In the genomic region with DNA sequence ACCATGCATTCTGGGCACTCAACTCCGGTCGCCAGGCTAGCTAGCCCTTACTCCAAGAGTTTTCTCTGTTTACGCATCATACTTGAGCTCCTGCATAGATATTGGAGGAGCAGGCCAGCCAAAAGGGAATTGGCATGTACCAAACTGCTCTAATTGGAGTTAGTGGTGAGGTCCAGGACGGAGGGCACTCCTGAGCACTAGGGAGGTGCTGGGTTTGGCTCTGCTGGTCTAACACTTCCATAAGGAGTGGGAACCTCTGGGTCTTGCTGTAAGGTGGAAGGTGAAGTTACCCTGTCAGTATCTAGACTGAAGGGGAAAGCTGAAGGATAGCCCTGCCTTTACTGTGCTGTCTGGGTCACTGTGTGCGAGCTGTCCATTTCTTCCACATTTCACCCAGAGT, we compare ENCODE assay signal across 13 mouse cellular contexts.
"Had no signal": no experiment of that assay in that cellular context is flagged by ENCODE, and none has a peak within 500 bp of the region (broad histone marks: within the 10 kb centered on the region; RNA-seq: fewer than 3 reads in every experiment).

No protein-coding gene starts in this region.

- DNase-seq: kidney, postnatal 14 days; lung, adult 2 months; lung, postnatal 36 days; right cerebral cortex, postnatal 14 days; thymus, postnatal 36 days had no signal

- H3K36me3 ChIP-seq: liver, embryonic 15.5 days; midbrain, embryonic 13.5 days; neural tube, embryonic 12.5 days; stomach, embryonic 15.5 days had no signal

- ATAC-seq: lung, postnatal 0 days; midbrain, embryonic 13.5 days had no signal

- H3K9ac ChIP-seq: liver, embryonic 15.5 days; midbrain, embryonic 13.5 days; neural tube, embryonic 12.5 days; stomach, embryonic 15.5 days had no signal

- H3K4me1 ChIP-seq: neural tube, embryonic 12.5 days had no signal

- H3K4me3 ChIP-seq: left cerebral cortex, adult 2 months; limb, embryonic 10.5 days; liver, embryonic 15.5 days; midbrain, embryonic 13.5 days; neural tube, embryonic 12.5 days; stomach, embryonic 15.5 days had no signal

- H3K27me3 ChIP-seq: liver, embryonic 15.5 days; midbrain, embryonic 13.5 days; neural tube, embryonic 12.5 days; stomach, embryonic 15.5 days had no signal

- H3K9me3 ChIP-seq: limb, embryonic 10.5 days; liver, embryonic 15.5 days; midbrain, embryonic 13.5 days; neural tube, embryonic 12.5 days; stomach, embryonic 15.5 days had no signal

- H3K4me2 ChIP-seq: liver, embryonic 11.5 days; liver, embryonic 15.5 days; midbrain, embryonic 13.5 days; neural tube, embryonic 12.5 days; stomach, embryonic 15.5 days had no signal

- H3K27ac ChIP-seq: left cerebral cortex, adult 2 months; limb, embryonic 10.5 days; liver, embryonic 15.5 days; midbrain, embryonic 13.5 days; neural tube, embryonic 12.5 days; stomach, embryonic 15.5 days had no signal
